Mouse (Mus musculus) lung, adult 2 months (tissue): Measurements from ENCODE around the gene Pmel. TPM values are rescaled to one million over a fixed set of nuclear protein-coding genes. Genes with fewer than 3 reads are reported as not detected.
A peak's percentile ranks its signal among the peaks of the same experiment; 100 is the strongest.

Experiments
- DNase-seq: peaks from one replicate; pipeline ENCODE4 v3.0.0; 2022
- H3K4me1 ChIP-seq: fragments of 200-500 bp; 2 replicates; pipeline ENCODE4 v1.6.1; 2011; ENCODE audit warnings: low read length; ENCODE audit not compliant: control insufficient read depth, insufficient read depth
- H3K4me3 ChIP-seq: fragments of 200-500 bp; replicated peaks from 2 replicates; pipeline ENCODE3; 2011; ENCODE audit warnings: low read depth, mild to moderate bottlenecking, control low read depth, low read length; ENCODE audit errors: extremely low read depth
- CTCF ChIP-seq: fragments of 200-500 bp; IDR thresholded peaks from 2 replicates; pipeline ENCODE4 v1.5.1; 2011; ENCODE audit warnings: mild to moderate bottlenecking, low read length, control low read depth; ENCODE audit not compliant: insufficient read depth
- POLR2A ChIP-seq: fragments of 200-500 bp; IDR thresholded peaks from 2 replicates; pipeline ENCODE4 v1.6.1; 2011; ENCODE audit warnings: low read depth, mild to moderate bottlenecking, control low read depth, low read length, borderline replicate concordance; ENCODE audit errors: extremely low read depth
- WGBS: fragments of 180-500 bp; shearing (Covaris S2); methylation state at CpG from one replicate; pipeline ENCODE4 v1.1.7; 2018; 5-methylcytosine and 5-hydroxymethylcytosine counted together
- polyA plus RNA-seq: library from polyadenylated mRNA; depleted of rRNA; stranded (reverse); fragments of >200 nt; gene quantifications from 2 replicates; pipeline ENCODE4 v1.2.3, GENCODE M21; 2012

The Pmel gene
- polyA plus RNA-seq, 1 experiment = 0.51 TPM

DNA sequence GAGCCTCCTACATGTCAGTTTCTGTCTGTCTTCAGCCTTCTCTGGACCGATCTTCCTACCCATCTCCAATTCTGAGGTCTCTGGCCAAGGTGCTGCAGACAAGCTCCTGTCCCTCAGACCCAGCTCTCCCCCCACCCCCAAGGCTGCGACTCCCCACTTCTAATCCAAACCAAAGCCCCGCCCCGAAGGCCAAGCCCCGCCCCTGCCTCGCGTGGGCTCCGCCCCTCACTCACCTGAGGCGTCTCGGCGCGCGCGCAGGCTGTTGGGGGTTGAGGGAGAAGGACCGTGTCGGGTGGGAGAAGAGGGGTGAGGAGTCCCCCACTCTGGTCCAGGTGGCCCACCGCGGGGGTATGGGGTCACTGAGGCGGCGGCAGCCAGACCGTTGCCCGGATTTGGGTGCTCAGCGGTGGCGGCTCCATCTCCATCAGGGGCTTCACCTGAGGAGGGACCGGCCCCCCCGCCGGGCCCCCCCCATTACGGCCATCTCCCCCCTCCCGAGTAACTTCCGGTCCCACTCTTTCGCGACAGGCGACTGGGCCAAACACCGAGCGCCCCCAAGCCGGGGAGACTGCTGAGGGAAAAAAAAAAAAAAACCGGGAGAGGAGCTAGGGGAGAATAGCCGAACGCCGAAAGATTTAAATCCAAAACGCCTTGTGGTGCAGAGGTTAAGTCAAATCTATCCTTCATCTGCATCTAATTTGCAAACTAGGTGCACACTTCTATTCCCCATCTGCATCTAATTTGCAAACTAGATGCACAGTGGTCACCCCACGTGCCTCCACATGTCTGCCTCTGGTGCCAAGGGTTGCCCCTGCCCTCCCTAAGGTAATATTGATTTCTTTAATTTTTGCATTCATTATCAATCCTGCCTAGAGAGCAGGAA lies 35.0 kb upstream of the Pmel start:
- TF ChIP-seq CTCF (no peak), POLR2A (no peak)
- DNase-seq = peak; percentile 75
- 3% methylated on average over 42 of the region's 42 CpGs for WGBS
- Histone ChIP-seq H3K4me3 (peak overlapping the region; percentile 42), H3K4me1 (no peaks in the 10 kb centered on the region; the same call in 1 of the 2 replicates)

DNA sequence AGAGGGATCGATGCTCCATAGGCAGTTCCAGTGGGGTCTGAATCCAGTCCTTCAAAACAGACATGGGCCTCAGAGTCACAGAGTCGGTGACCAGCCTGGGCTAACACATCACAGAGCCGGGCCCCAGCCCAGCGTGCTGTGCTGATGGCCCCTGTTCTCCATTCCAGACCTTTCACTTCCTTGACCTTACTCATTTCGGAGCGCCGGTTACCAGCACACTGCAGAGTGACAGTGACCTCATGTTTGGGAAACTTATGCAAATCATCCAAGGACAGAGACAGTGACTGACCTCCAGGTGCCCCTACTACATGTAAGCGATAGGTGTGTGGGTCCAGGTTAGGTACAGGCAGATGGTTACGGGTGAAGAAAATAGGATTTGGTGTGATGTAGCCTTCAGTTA lies 32.8 kb upstream of the Pmel start:
- TF ChIP-seq CTCF (no peak), POLR2A (no peak)
- DNase-seq = no peak
- Histone ChIP-seq H3K4me3 (no peak overlapping the region), H3K4me1 (peaks cover 2% of the 10 kb centered on the region; the same call in 1 of the 2 replicates)
- 94% methylated on average over 9 of the region's 9 CpGs for WGBS

DNA sequence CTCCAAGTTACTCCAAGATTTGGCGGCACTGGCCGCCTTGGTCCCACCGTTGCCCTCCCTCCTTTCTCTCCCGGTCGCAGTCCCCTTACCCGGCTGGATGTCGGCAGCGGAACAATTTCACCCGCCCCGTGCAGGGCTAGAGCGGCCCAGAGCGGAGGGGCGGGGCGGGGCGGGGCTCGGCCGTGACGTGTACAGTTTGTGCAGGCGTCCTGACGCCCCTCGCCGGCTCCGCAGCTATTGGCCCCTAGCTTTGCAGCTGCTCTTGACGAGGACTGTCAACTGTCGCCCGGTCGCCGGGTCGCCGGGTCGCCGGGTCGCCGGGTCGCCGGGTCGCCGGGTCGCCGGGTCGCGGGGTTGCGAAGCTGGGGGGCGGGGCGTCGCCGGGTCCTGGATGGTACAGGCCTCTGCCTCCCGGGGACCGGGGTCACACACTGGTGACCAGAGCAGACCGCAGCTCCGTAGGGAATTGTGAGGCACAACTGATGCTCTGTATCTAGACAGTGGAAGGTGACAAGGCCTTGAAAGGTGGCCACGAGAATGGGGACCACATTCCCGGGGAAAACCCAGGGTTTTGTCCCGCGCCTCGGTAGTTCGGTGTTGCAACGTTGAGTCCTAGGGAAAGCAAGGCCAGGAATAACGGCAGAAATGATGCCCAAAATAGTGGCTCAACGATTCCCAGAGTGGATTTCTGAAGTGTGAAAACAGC lies 30.1 kb upstream of the Pmel start, which contains the start of gene Suox:
TSS of gene Suox (minus strand) at position 311 of the 706 bp plus-strand sequence.
- TF ChIP-seq POLR2A = peak; percentile 51; the same call in 1 of the 2 replicates
- TF ChIP-seq CTCF = no peak
- DNase-seq = peak; percentile 88
- under 1% methylated on average over 58 of the region's 60 CpGs for WGBS
- H3K4me1 ChIP-seq = peaks cover 2% of the 10 kb centered on the region; the same call in 1 of the 2 replicates
- peak within 1 kb of the TSS; percentile 63 for H3K4me3 ChIP-seq

DNA sequence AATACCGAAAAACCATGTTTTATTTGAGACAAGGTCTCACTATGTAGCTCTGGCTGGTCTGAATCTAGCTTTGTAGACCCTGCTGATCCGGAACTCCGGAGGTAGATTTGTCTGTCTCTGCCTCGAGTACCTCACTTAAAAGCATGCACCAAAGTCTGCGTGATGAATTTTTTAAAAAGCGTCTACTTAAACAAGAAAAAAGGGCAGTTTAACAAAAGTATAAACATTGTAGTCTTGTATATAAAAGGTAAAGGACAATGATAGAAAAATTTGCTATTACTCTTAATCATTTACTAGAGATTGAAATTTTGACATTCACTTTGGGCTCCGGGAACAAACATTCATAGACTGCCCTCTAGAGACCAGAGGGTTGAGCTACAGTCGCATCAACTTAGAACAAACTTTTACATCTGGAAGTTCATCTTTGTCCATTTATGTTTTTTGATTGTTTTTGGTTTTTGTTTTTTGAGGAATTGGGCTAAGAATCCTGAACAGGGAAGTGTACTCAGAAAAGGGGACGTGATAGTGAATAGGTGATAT lies 29.5 kb upstream of the Pmel start:
- WGBS = 2% methylated on average over 9 of the region's 9 CpGs
- H3K4me3 ChIP-seq = peak overlapping the region; percentile 63
- TF ChIP-seq CTCF (peak; percentile 28; the same call in 1 of the 2 replicates), POLR2A (no peak)
- H3K4me1 ChIP-seq = peaks cover 2% of the 10 kb centered on the region; the same call in 1 of the 2 replicates
- no peak for DNase-seq

DNA sequence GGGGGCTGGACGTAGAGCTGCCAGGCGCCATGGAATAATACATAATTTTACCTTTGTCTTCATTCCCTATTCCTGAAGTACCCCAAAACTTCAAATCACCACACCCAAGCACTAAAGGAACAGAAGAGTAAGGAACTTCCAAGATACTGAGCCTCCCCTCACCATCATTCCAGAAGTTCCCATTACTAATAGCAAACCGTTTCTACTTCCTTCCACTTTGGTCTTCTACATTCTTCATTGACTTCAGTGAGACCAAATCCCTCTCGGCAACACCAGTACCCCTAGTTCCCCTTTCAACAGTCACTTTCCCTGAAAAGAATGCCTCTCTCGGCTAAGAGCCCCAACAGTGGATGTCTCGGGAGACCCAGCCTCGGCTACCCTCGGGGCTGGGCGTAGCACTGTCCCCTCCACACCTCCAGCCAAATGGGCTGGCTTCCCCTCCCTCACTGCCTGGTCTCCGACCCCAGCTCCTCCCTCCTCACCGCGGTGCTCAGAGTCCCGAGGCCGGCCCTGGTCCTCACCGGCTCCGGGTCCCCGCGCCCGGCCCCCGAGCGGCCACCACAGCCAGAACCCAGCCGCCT lies 8.5 kb upstream of the Pmel start:
- peaks cover 6% of the 10 kb centered on the region for H3K4me1 ChIP-seq
- no peak for DNase-seq
- H3K4me3 ChIP-seq = peak overlapping the region; percentile 81
- WGBS = under 1% methylated on average over 22 of the region's 22 CpGs
- TF ChIP-seq CTCF = no peak
- TF ChIP-seq POLR2A = no peak

DNA sequence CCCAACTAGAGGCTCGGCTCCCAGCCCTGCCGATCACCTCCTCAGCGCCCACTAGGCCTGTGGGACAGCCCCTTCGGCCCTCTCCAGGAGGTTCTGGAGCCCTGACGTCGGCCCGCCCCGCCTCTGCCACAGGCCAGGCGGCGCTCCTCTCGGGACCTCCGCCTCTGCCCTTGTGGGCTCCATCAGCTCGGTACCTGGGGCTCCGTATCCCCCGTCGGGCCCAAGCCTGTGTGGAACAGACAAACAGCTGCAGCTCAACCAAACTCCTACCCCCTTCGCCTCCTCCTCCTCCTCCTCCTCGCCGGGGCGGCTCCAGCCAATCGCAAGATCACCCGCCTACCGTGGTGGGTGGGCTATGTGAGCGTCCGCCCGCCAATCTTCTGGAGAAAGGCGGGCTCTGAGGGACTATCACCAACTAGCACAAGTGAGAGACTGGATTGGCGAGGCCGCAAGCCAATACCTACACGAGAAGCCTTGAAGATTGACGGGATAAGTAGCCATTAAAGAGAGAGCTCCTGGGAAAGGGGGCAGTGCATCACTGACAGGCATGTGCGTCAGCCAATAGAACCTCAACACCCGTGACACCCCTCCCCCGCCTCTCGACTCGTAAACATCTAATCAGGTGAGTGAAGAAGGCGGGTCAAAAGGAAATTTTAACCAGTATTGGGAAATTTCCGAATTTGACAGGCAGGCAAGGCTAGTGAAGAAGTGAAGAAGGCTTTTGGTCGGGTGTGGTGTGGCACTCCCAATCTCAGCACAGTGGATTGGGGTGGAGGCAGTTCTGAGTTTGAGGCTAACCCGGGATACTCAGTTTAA lies 7.8 kb upstream of the Pmel start, which contains the start of gene Rab5b:
TSS of gene Rab5b (minus strand) at position 273 of the 816 bp plus-strand sequence.
- TF ChIP-seq POLR2A (peak; percentile 95), CTCF (no peak)
- peaks cover 2% of the 10 kb centered on the region for H3K4me1 ChIP-seq
- under 1% methylated on average over 40 of the region's 40 CpGs for WGBS
- DNase-seq = peak; percentile 98
- peak within 1 kb of the TSS; percentile 81 for H3K4me3 ChIP-seq

DNA sequence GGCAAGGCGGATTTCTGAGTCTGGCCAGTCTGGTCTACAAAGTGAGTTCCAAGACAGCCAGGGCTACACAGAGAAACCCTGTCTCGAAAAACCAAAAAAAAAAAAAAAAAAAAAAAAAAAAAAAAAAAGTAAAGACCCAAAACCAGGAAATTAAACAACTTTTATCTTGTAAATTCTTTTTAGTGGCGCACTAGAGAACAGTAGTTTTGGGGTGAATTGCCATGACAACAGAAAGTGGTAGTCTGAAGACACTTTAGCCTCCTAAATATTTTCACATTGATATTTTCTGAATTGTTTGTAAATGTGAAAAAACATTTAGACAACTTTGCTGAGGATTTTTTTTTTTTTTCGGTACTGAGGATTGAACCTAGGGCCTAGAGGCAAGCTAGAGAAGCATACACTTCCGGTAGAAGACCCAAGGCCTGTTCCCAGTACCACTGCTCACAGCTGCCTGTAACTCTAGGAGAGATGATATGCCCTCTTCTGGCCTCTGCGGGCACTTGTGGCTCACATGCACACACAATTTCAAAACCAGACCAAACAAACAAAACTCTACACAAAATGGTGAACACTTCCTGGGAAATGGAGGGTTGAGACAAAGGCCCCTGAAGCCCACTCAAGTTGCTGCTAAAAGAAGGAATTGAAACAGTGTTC lies 6.8 kb upstream of the Pmel start:
- DNase-seq = no peak
- 74% methylated on average over 6 of the region's 6 CpGs for WGBS
- no peak overlapping the region for H3K4me3 ChIP-seq
- TF ChIP-seq POLR2A = no peak
- no peak for TF ChIP-seq CTCF
- H3K4me1 ChIP-seq = peaks cover 2% of the 10 kb centered on the region; the same call in 1 of the 2 replicates

DNA sequence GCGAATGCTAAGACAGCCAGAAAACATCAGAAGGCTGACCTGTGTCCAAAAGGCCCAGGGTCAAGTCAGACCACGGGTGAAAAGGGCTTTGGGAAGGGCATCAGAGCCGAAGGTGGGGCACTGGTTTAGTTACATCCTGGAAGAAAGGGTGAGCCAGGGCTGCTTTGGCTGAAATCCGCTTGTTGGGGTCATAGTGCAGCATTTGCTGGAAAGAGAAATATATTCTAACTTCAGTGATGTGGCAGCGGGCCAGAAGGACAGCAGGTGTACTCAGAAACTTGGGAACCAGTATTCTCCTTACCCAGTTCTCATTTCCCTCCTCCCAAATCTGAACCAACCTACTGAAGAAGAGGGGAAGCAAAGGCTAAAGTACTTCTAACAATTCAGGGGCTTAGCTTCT lies 5.0 kb upstream of the Pmel start:
- Histone ChIP-seq H3K4me1 (peaks cover 5% of the 10 kb centered on the region), H3K4me3 (no peak overlapping the region)
- no peak for TF ChIP-seq POLR2A
- no peak for TF ChIP-seq CTCF
- whole genome bisulfite sequencing = 82% methylated on average over 5 of the region's 5 CpGs
- DNase-seq = no peak

DNA sequence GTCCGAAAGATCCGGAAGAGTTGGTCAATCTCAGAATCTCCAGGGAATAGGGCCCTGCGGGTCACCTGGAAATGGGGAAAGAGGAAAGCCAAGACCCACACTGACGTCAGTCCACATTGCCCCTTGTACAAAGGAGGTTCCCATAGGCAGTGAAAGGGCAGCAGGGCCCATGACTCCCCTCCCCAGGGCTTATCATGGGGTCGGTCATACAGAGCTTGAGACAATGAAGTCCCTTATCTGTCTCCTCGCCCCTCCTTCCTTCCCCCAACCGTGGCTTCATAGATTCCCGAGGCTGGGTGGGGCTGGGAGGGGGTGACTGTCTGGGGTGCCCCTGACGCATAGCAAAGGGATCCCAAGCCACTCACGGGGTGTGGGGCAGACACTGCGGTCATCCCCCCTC lies 4.4 kb upstream of the Pmel start:
- Histone ChIP-seq H3K4me3 (no peak overlapping the region), H3K4me1 (peaks cover 6% of the 10 kb centered on the region)
- DNase-seq = no peak
- 70% methylated on average over 11 of the region's 11 CpGs for WGBS
- no peak for TF ChIP-seq CTCF
- TF ChIP-seq POLR2A = no peak
